Mouse (Mus musculus) E14TG2a.4 (cell line): ENCODE measurements around the gene Plekho2.

Experiments used
- CTCF ChIP-seq: conservative IDR thresholded peaks from 2 replicates; pipeline ENCODE4 v1.5.1; 2014; ENCODE audit warnings: low read length
- NANOG ChIP-seq: IDR thresholded peaks from 2 replicates; pipeline ENCODE4 v1.6.1; 2014; ENCODE audit warnings: borderline replicate concordance, low read length, mixed read lengths
- POU5F1 ChIP-seq: IDR thresholded peaks from 2 replicates; pipeline ENCODE4 v1.6.1; 2014; ENCODE audit warnings: low read length, borderline replicate concordance

DNA sequence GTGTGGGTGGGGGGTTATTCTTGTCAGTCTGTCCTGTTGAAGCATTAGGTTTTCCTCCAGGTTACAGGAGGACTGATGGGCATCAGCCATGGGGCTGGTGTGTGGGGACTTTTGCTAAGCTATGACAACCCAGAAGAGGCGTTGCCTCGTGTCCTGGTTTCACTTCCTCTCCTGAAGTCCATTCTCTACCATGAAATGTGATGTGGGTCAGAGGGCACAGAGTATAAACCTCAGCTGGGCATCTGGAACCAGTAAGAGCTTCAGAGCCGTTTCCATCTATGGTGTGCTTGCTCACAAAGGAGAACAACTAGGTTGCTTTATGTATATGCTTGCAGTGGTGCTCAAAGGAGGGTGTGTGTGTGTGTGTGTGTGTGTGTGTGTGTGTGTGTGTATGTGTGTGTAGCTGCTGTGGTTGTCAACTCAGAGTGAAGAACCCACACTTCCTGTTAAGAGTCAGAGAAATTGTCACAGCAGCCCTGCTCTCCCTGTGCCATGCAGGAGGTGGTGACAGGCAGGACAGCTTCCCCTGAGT, 44.6 kb downstream of the Plekho2 start:
- TF ChIP-seq CTCF (no peak), NANOG (no peak), POU5F1 (no peak)
